Mouse (Mus musculus): Measurements from ENCODE around the gene Sds.

The Sds gene

DNA sequence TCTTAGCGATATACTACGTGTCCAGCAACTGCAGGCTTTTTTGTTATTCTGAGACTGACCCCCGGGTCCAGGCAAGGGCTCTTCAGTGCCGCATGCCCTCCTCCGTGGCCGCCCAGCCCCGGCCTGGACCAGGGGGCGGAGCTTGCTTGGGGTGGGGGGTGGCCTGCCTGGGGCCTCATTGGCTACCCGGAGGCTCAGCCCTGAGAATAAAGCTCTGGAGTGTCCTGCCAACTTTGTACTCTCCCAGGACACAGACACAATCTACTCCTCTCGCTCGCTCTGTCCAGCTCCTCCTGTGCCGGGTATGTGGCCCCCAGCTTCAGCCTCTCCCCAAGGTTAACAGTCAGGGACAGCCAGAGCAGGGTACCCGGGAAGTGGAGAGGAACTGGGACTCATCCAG lies at the start of gene Sds:
Gene Sds, plus strand, starts transcription at position 231 of the 400 bp plus-strand sequence.
- ATAC-seq (ENCODE audit: low TSS enrichment) = no peak

DNA sequence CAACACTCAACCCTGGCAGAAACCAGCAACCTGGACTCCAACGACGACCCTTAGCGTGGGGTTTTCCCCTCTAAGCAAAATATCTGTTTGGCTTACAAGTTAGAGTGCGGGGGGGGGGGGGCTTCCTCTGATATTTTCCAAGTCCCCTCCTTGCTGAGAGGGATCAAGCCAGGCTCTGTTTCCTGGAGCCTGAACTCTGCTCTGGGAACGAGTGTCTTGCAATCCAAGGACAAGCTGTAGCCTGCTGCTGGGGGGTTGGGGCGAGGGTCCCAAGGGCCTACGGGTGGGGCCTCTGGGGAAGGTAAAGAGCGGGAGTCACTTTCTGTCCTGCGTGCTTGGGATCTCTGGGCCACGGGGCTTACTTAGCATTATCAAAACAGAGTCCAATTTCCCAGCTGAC lies 49.8 kb upstream of the Sds start:
- ATAC-seq (ENCODE audit: low TSS enrichment) = no peak

DNA sequence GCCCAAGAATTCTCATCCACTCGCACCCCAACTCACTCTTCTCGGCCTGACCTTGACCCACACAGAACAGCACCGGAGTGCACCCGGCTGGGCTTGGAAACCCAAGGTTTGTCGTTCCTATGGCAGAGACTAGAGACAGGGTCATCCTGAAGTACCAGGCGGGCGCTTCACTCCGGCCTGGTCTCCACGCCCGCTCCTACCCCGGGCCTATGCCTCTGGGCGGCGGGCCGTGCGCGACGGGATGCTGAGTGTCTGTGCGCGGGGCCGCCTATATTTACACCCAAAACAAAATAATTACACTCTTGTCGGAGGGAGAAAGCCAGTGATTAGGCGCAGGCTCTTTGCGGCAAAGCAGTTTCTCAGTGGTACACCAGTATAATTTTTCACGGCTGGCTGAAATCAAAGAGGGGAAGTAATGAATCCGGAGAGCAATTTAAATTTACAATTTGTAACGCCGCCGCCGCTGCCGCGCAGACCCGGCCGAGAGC lies 48.8 kb upstream of the Sds start:
- no peak for ATAC-seq (ENCODE audit: low TSS enrichment)

DNA sequence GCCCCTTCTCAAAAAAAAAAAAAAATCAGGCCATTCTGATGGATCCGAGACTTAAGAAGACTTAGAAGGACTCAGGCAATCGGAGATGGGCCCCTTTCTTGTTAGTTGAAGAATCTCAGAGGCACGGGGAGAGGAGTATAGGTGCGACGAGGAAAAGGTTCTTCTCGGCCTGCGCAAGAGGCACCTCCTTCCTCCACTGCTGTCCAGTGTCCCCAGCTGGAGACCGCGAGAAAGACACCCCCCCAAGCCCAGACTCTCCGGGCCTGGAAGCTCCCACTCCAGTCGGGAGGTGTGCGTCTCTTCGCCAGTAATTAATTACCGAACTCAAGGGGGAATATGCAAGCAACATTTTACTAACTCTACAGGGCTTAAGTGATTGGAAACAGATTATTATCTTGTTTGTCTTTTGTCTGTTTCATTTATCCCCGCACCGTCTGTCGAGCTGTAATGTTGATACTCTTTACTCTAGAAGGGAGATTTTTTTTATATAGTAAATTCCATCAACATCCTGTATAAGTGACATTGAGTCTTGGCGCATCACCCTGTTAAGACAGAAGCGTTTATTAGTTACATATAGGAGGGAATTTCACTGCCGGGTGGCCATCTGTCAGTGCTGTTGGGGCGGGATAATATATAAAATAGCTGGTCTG lies 48.0 kb upstream of the Sds start:
- ATAC-seq (ENCODE audit: low TSS enrichment) = no peak

DNA sequence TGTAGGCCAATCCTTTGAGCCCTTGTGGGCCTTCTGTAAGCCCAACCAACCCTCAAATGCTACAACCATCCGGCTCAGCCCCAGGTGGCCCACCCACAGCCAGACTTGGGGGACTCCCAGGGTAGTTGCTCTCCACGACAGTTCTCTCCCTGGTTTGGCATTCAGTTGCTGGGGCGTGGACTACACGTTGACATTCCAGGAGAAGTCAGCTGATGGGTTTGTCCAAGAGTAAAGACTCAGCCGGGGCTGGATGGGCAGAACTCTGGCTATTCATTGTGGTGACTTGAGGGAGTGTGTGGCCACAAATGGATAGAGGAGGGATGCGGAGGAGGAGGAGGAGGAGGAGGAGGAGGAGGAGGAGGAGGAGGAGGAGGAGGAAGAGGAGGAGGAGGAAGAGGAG lies 47.3 kb upstream of the Sds start:
- no peak for ATAC-seq (ENCODE audit: low TSS enrichment)

GRCm38 (mm10) chr5:120429692-120430091 lies 46.6 kb upstream of the Sds start:
- ATAC-seq (ENCODE audit: low TSS enrichment) = no peak

GRCm38 (mm10) chr5:120431001-120431583 lies 45.2 kb upstream of the Sds start:
- no peak for ATAC-seq (ENCODE audit: low TSS enrichment)

DNA sequence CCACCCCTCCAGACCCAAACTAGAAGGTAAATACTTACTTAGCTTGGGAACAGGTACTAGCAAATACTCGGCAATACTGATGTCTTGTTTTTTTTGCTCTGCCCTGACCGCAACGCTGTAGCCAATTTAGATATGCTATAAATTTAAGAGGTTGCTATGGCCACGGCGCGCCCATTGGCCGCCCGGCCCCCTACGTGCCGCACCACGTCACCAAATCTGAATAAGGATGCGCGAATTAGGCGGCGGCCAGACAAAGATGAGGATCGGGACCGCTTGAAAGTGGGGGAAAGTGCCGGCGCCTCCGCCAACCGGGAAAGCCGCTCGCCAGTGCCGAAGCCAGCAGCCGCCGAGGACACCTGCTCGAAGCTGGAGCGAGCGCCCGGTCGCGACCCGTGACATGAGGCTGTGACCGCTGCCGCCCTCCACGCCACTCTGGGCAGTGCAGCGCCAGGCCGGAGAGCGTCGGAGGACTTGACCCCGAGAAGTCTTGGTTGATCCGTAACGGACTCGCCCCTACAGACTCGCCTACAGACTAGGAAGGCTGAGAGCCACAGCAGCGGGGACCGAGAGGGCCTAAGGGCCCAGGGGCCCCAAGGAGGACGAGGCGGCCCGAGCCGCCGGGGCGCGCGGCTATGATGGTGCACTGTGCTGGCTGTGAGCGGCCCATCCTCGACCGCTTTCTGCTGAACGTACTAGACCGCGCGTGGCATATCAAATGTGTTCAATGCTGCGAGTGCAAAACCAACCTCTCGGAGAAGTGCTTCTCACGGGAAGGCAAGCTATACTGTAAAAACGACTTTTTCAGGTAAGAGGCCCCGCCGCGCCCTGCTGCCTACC lies 44.5 kb upstream of the Sds start, which contains the start of gene Lhx5:
Gene Lhx5, plus strand, starts transcription at position 51 of the 837 bp plus-strand sequence.
- no peak for ATAC-seq (ENCODE audit: low TSS enrichment)

GRCm38 (mm10) chr5:120432486-120433015 lies 43.8 kb upstream of the Sds start:
- no peak for ATAC-seq (ENCODE audit: low TSS enrichment)

DNA sequence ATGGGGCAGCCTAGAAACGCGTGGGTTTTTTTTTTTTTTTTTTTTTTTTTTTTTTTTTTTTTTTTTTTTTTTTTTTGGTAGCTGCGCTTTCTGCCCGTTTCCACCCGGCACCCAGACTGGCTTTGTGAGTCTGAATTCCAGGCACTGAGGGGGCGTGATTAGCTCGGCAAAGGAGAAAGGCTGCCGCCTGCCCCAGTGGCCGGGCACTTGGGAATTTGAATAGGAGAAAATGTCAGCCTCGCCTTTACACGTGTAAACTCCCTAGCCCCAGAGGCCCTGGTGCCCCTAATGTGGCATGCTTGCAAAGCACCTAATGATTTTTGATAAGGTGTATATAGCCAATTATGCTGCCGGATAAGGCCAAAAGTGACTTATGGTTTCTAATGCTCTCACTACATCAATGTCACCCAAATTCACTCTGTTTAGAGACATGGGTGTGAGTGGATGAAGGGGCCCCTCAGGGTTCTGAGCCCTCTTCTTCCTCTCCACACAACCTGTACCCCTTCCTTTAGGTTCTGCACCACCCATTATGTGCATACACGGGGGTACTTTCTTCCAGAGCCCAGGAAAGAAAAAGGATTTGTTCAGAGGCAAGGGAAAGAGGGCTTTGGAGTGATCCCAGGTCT lies 43.1 kb upstream of the Sds start:
- no peak for ATAC-seq (ENCODE audit: low TSS enrichment)

- ATAC-seq (ENCODE audit: low TSS enrichment) = no peak
Measured at GRCm38 (mm10) chr5:120434231-120434735, 42.0 kb upstream of the Sds start.

- no peak for ATAC-seq (ENCODE audit: low TSS enrichment)
Measured at GRCm38 (mm10) chr5:120435006-120435681, 41.2 kb upstream of the Sds start.

DNA sequence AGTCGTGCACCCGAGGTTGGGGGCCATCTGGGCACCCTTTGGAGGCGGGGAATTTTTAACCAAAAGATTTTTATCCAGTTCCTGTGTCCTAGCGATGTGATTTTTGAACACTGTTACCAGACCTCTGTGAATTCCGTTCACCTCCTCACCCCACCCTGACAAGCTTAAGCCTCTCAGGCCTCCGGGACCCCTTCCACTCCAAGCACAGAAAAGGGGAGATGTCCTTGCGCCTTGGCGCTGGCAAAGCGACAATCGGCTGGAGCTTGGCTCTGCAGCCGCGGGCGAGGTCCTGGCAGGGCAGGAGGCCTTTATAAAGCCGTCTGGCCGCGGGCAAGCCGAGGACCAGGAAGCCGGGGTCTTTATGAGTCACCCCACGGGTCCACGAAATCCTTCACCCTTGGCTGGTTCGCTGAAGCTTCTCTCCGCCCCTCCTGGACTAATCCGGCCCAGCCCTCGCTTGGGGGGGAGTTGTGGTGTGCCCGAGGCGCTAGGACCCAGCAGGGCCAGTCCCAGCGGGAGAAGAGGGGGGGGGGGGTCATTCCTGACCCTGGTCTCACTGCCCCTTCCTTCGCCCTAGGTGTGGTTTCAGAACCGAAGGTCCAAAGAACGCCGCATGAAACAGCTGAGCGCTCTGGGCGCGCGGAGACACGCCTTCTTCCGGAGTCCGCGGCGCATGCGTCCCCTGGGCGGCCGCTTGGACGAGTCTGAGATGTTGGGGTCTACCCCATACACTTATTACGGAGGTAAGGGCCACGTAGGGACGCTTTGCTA lies 40.4 kb upstream of the Sds start:
- ATAC-seq (ENCODE audit: low TSS enrichment) = no peak

- ATAC-seq (ENCODE audit: low TSS enrichment) = no peak
Measured at GRCm38 (mm10) chr5:120436885-120437495, 39.3 kb upstream of the Sds start.

DNA sequence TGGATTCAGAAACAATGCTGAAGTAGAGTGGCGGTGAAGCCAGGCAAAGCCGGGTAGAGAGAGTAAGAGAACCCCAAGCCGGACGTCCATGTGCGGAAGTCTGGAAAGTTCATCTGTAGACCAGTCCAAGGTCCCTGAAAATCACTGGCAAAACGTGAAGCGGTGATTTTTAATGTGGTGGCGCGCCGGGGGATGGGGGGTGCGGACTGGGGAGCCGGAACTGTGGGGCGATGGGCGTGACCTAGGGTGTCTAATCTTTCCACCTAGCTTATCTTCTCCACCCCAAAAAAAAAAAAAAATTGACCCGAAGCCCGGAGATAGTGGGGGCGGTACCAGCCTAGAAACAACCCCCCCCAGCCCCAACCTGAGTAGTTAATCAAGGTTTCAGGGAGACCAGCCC lies 38.8 kb upstream of the Sds start:
- no peak for ATAC-seq (ENCODE audit: low TSS enrichment)

DNA sequence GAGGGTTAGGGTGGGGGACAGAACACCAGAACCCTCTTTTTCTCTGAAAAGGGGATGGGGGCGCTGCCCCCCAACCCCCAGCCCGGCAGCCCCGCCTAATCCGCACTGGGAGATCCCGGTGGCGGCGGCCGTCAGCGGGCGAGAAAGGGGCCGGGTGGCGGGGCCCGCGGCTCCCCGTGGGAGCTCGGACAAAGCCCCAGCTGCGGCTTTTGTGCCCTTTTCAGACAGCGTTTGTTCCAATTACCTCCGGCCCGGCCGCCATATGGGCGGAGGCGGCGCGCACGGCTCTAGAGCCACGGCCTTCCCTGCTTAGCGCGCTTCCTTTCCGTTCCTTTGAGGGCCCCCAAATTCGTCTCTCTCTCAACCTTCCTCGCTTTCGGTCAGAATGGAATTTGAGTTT lies 38.3 kb upstream of the Sds start:
- ATAC-seq (ENCODE audit: low TSS enrichment) = no peak

DNA sequence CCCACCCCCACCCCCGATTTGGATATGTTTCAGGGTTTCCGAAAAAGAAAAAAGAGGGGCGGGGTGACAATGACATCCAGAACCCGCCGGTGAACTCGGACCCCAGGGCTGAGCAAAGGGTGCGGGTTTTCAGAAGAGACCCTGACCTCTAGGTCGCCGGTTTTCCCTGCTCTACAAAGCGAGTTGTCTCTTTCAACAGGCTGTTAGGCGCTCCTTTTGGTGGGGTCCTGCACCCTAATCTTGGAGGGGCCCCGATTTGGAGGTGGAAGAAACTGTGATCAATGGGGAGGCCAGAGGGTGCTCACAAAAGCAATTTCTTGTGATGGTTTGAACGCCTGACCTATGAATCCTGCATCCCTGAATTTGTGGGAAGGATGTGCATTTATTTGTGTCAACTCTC lies 37.9 kb upstream of the Sds start:
- ATAC-seq (ENCODE audit: low TSS enrichment) = no peak

GRCm38 (mm10) chr5:120438991-120439710 lies 37.2 kb upstream of the Sds start:
- ATAC-seq (ENCODE audit: low TSS enrichment) = no peak

Data from frontal cortex, adult (tissue).